Mouse (Mus musculus): ENCODE measurements at regions not wholly inside any gene's neighbourhood (a gene's known extent, or its start where the extent isn't known, plus 50 kb on each side); places are given as distances from the start of the nearest gene placed in this dataset.

DNA sequence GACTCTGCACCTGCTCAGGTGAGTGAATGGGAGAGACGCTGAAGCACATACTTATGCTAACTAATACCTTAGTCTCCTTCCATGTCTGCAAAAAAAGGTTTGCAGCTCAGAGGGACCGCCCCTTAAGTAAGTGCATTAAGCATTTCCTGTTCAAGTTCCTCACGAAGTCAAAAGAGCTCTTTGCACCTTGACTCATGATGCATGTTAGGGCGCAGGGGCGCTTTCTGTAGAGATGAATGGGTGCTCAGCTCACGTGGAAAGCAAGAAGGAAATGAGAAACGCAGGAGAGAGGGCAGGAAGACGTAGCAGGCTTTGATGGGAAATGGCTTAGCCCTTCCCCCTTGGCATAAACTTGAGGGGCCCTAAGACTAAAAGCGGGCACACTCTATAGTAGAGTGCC lies 164.5 kb upstream of the Npy start:
- no peaks in the 10 kb centered on the region for H3K27me3 ChIP-seq (replicated peaks; ENCODE audit: control insufficient read depth, insufficient read depth, low read length)
- ATAC-seq, result no peak
- H3K9me3 ChIP-seq (ENCODE audit: control insufficient read depth, low read length), result no peaks in the 10 kb centered on the region
- H3K27ac ChIP-seq (ENCODE audit: low read length), result no peak overlapping the region
- no peak overlapping the region for H3K4me3 ChIP-seq (ENCODE audit: low read length)
- peaks cover 9% of the 10 kb centered on the region; the same call in 1 of the 2 replicates for H3K4me1 ChIP-seq (ENCODE audit: control insufficient read depth, insufficient read depth, low read length)
- WGBS, result 66% methylated on average over 9 of the region's 9 CpGs
- H3K4me2 ChIP-seq (ENCODE audit: low read depth, low read length), result no peak overlapping the region
- H3K9ac ChIP-seq (ENCODE audit: low read depth, low read length), result no peak overlapping the region
- H3K36me3 ChIP-seq (ENCODE audit: control insufficient read depth, insufficient read depth, low read length), result no peaks in the 10 kb centered on the region

DNA sequence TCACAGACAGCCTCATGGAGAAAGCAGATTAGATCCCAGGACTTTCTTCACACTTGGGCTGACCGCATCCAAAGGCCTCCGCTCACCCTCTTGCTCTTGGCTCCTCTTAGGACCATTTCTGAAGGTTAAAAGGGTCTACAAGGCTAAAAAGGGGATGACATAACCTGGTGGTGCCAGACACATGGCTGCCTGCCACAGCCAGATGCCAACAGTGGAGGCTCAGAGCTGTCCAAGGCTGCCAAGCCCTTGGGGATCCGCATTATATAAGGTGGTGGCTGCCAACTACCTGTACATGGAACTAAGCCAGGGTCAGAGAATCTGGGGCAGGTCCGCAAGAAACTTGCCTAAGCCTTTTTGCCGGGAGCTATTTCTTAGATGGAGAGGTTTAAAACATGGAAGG lies 151.5 kb upstream of the Npy start:
- Histone ChIP-seq H3K4me1 (ENCODE audit: control insufficient read depth, insufficient read depth, low read length) (no peaks in the 10 kb centered on the region), H3K4me2 (ENCODE audit: low read depth, low read length) (no peak overlapping the region), H3K9me3 (ENCODE audit: control insufficient read depth, low read length) (no peaks in the 10 kb centered on the region), H3K9ac (ENCODE audit: low read depth, low read length) (no peak overlapping the region), H3K27ac (ENCODE audit: low read length) (no peak overlapping the region), H3K36me3 (ENCODE audit: control insufficient read depth, insufficient read depth, low read length) (no peaks in the 10 kb centered on the region), H3K27me3 (replicated peaks; ENCODE audit: control insufficient read depth, insufficient read depth, low read length) (no peaks in the 10 kb centered on the region), H3K4me3 (ENCODE audit: low read length) (no peak overlapping the region)
- ATAC-seq, result no peak
- 81% methylated on average over 5 of the region's 5 CpGs for WGBS

- WGBS, result 87% methylated on average over 2 of the region's 2 CpGs
- H3K9ac ChIP-seq (ENCODE audit: low read depth, low read length), result no peak overlapping the region
- H3K36me3 ChIP-seq (ENCODE audit: control insufficient read depth, insufficient read depth, low read length), result no peaks in the 10 kb centered on the region
- no peak overlapping the region for H3K27ac ChIP-seq (ENCODE audit: low read length)
- H3K27me3 ChIP-seq (replicated peaks; ENCODE audit: control insufficient read depth, insufficient read depth, low read length), result no peaks in the 10 kb centered on the region
- ATAC-seq, result no peak
- no peaks in the 10 kb centered on the region for H3K4me1 ChIP-seq (ENCODE audit: control insufficient read depth, insufficient read depth, low read length)
- no peak overlapping the region for H3K4me2 ChIP-seq (ENCODE audit: low read depth, low read length)
- no peaks in the 10 kb centered on the region for H3K9me3 ChIP-seq (ENCODE audit: control insufficient read depth, low read length)
- no peak overlapping the region for H3K4me3 ChIP-seq (ENCODE audit: low read length)
Observed at GRCm38 (mm10) chr6:49671912-49672311, 150.6 kb upstream of the Npy start.

DNA sequence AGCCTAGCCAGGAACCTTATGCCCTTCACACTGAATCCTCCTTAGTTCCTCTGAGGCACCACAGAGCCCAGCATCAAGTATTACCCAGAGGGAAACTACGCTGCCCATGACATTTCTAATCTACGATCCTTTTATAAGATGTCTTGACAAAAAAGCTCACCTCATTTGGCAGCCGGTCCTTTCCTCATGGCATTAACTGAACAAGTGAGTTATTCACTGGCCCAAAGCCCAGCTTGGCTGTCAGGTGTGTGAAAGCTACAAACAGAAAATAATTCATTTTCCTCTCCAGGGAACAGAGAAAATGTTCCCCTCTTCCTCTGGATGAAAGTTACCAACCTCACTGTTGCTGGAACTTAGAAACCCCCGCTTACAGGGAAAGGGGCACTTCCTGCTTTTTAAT lies 135.7 kb upstream of the Npy start:
- Histone ChIP-seq H3K9me3 (ENCODE audit: control insufficient read depth, low read length) (no peaks in the 10 kb centered on the region), H3K4me1 (ENCODE audit: control insufficient read depth, insufficient read depth, low read length) (no peaks in the 10 kb centered on the region), H3K9ac (ENCODE audit: low read depth, low read length) (no peak overlapping the region), H3K4me3 (ENCODE audit: low read length) (no peak overlapping the region), H3K4me2 (ENCODE audit: low read depth, low read length) (no peak overlapping the region), H3K27ac (ENCODE audit: low read length) (no peak overlapping the region), H3K27me3 (replicated peaks; ENCODE audit: control insufficient read depth, insufficient read depth, low read length) (no peaks in the 10 kb centered on the region), H3K36me3 (ENCODE audit: control insufficient read depth, insufficient read depth, low read length) (no peaks in the 10 kb centered on the region)
- ATAC-seq, result no peak
- WGBS, result 70% methylated on average over 4 of the region's 4 CpGs

DNA sequence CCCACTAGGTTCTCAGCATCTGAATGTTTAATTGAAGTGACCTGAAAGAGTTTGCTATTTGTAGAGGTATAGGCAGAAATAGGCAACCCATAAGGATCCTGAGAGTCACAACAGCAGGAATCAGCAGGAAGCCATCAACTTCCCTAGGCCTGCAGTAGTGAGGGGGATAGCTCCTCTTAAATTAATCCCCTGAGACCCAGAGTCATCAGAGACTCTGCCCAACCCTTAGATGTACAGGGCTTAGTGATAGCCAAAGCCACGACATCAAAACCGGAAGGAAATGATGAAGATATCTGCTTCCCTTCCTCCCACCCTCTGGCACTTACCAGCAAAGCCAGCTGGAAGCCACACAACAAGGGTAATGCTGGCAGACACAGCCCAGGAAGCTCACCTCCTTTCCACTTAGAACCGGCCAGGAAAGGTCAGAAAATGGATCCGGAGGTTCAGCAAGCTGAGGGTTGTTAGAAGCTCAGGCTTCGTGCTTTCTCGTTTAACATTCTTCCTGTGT lies 130.4 kb upstream of the Npy start:
- no peak overlapping the region for H3K4me2 ChIP-seq (ENCODE audit: low read depth, low read length)
- no peak overlapping the region for H3K4me3 ChIP-seq (ENCODE audit: low read length)
- H3K4me1 ChIP-seq (ENCODE audit: control insufficient read depth, insufficient read depth, low read length), result no peaks in the 10 kb centered on the region
- WGBS, result 38% methylated on average over 6 of the region's 6 CpGs
- no peaks in the 10 kb centered on the region for H3K27me3 ChIP-seq (replicated peaks; ENCODE audit: control insufficient read depth, insufficient read depth, low read length)
- H3K9me3 ChIP-seq (ENCODE audit: control insufficient read depth, low read length), result no peaks in the 10 kb centered on the region
- no peaks in the 10 kb centered on the region for H3K36me3 ChIP-seq (ENCODE audit: control insufficient read depth, insufficient read depth, low read length)
- H3K9ac ChIP-seq (ENCODE audit: low read depth, low read length), result no peak overlapping the region
- no peak overlapping the region for H3K27ac ChIP-seq (ENCODE audit: low read length)
- ATAC-seq, result no peak

GRCm38 (mm10) chr6:49694851-49695250 lies 127.7 kb upstream of the Npy start:
- Histone ChIP-seq H3K9ac (ENCODE audit: low read depth, low read length) (no peak overlapping the region), H3K27ac (ENCODE audit: low read length) (no peak overlapping the region), H3K9me3 (ENCODE audit: control insufficient read depth, low read length) (no peaks in the 10 kb centered on the region), H3K4me1 (ENCODE audit: control insufficient read depth, insufficient read depth, low read length) (no peaks in the 10 kb centered on the region), H3K36me3 (ENCODE audit: control insufficient read depth, insufficient read depth, low read length) (no peaks in the 10 kb centered on the region), H3K4me2 (ENCODE audit: low read depth, low read length) (no peak overlapping the region), H3K27me3 (replicated peaks; ENCODE audit: control insufficient read depth, insufficient read depth, low read length) (no peaks in the 10 kb centered on the region), H3K4me3 (ENCODE audit: low read length) (no peak overlapping the region)
- 69% methylated on average over 5 of the region's 5 CpGs for WGBS
- ATAC-seq, result no peak

GRCm38 (mm10) chr6:49696990-49697389 lies 125.5 kb upstream of the Npy start:
- Histone ChIP-seq H3K4me3 (ENCODE audit: low read length) (no peak overlapping the region), H3K36me3 (ENCODE audit: control insufficient read depth, insufficient read depth, low read length) (no peaks in the 10 kb centered on the region), H3K27me3 (replicated peaks; ENCODE audit: control insufficient read depth, insufficient read depth, low read length) (no peaks in the 10 kb centered on the region), H3K4me1 (ENCODE audit: control insufficient read depth, insufficient read depth, low read length) (no peaks in the 10 kb centered on the region), H3K9me3 (ENCODE audit: control insufficient read depth, low read length) (no peaks in the 10 kb centered on the region), H3K27ac (ENCODE audit: low read length) (no peak overlapping the region), H3K9ac (ENCODE audit: low read depth, low read length) (no peak overlapping the region), H3K4me2 (ENCODE audit: low read depth, low read length) (no peak overlapping the region)
- WGBS, result 78% methylated on average over 10 of the region's 10 CpGs
- no peak for ATAC-seq

GRCm38 (mm10) chr6:49701453-49701852 lies 121.1 kb upstream of the Npy start:
- H3K9ac ChIP-seq (ENCODE audit: low read depth, low read length), result no peak overlapping the region
- 85% methylated on average over 7 of the region's 7 CpGs for WGBS
- no peak overlapping the region for H3K4me2 ChIP-seq (ENCODE audit: low read depth, low read length)
- H3K36me3 ChIP-seq (ENCODE audit: control insufficient read depth, insufficient read depth, low read length), result no peaks in the 10 kb centered on the region
- H3K4me1 ChIP-seq (ENCODE audit: control insufficient read depth, insufficient read depth, low read length), result no peaks in the 10 kb centered on the region
- no peaks in the 10 kb centered on the region for H3K27me3 ChIP-seq (replicated peaks; ENCODE audit: control insufficient read depth, insufficient read depth, low read length)
- H3K9me3 ChIP-seq (ENCODE audit: control insufficient read depth, low read length), result no peaks in the 10 kb centered on the region
- H3K27ac ChIP-seq (ENCODE audit: low read length), result no peak overlapping the region
- no peak for ATAC-seq
- H3K4me3 ChIP-seq (ENCODE audit: low read length), result no peak overlapping the region

- H3K4me2 ChIP-seq (ENCODE audit: low read depth, low read length), result no peak overlapping the region
Observed at GRCm38 (mm10) chr6:49712980-49713379, 109.5 kb upstream of the Npy start.

DNA sequence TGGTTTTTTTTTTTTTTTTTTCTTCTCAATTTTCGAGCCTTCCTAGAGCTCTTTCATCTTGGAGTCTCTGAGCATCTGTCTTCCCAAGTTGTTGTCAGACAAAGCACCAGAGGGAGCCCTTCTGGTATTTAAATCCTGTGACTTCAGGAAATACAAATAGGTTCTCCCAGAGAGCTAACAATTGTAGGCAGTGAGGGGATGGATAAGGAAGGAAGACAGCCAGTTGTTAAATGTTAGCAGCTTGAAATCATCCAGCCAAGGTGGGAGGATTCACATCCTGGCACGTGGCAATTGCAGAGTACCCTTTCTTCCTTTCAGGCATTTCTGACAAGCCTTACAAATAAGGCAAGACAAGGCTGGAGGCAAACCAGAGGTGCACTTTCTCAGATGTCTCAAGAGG lies 106.0 kb upstream of the Npy start:
- no peak for ATAC-seq
- 0% methylated on average over 2 of the region's 2 CpGs for WGBS
- H3K9me3 ChIP-seq (ENCODE audit: control insufficient read depth, low read length), result no peaks in the 10 kb centered on the region

More at GRCm38 (mm10) chr6:49712980-49713379, 109.5 kb upstream of the Npy start:
- Histone ChIP-seq H3K4me3 (ENCODE audit: low read length) (no peak overlapping the region), H3K9me3 (ENCODE audit: control insufficient read depth, low read length) (no peaks in the 10 kb centered on the region), H3K4me1 (ENCODE audit: control insufficient read depth, insufficient read depth, low read length) (no peaks in the 10 kb centered on the region), H3K27me3 (replicated peaks; ENCODE audit: control insufficient read depth, insufficient read depth, low read length) (no peaks in the 10 kb centered on the region), H3K27ac (ENCODE audit: low read length) (no peak overlapping the region), H3K36me3 (ENCODE audit: control insufficient read depth, insufficient read depth, low read length) (no peaks in the 10 kb centered on the region), H3K9ac (ENCODE audit: low read depth, low read length) (no peak overlapping the region)
- 92% methylated on average over 1 of the region's 1 CpGs for WGBS
- no peak for ATAC-seq

More for the DNA sequence above, 106.0 kb upstream of the Npy start:
- Histone ChIP-seq H3K36me3 (ENCODE audit: control insufficient read depth, insufficient read depth, low read length) (no peaks in the 10 kb centered on the region), H3K27ac (ENCODE audit: low read length) (no peak overlapping the region), H3K4me2 (ENCODE audit: low read depth, low read length) (no peak overlapping the region), H3K4me3 (ENCODE audit: low read length) (no peak overlapping the region), H3K9ac (ENCODE audit: low read depth, low read length) (no peak overlapping the region), H3K4me1 (ENCODE audit: control insufficient read depth, insufficient read depth, low read length) (no peaks in the 10 kb centered on the region), H3K27me3 (replicated peaks; ENCODE audit: control insufficient read depth, insufficient read depth, low read length) (no peaks in the 10 kb centered on the region)
